In genomic region chr17:25761561-25761970, GRCm38 (mm10) we compare ENCODE assay signal across 19 mouse cellular contexts. TPM values are rescaled to one million over a fixed set of nuclear protein-coding genes. Genes with fewer than 3 reads are reported as not detected.
DNase-seq lines count a peak whose midpoint lies in the region; TF ChIP-seq lines count a peak whose summit lies in the region.
"Had no signal": no experiment of that assay in that cellular context is flagged by ENCODE, and none has a peak within 500 bp of the region (broad histone marks: within the 10 kb centered on the region; RNA-seq: fewer than 3 reads in every experiment).

No protein-coding gene starts in this region.

- no peak for DNase-seq in gastrocnemius, adult 2 months
- no peak for DNase-seq in gastrocnemius, postnatal 10 days
- peak; percentile 78 for DNase-seq in layer of hippocampus, adult 9-11 months
- no peak for DNase-seq in layer of hippocampus, adult 11-12 months (ENCODE audit: low spot score)
- peak; percentile 51 to 57 for DNase-seq in right cerebral cortex, adult 2 months (ENCODE audit: low spot score in 2 of 2)
- DNase-seq in right cerebral cortex, postnatal 25 days, result no peak
- peak; percentile 84 for DNase-seq in telencephalon, adult 2 months (ENCODE audit: low read depth, low spot score)
- DNase-seq: adrenal gland, postnatal 36 days; cerebellum, adult 11-12 months; kidney, adult 8-10 months; thymus, adult 18-20 months had no signal

- peak overlapping the region; percentile 32; the same call in 1 of the 2 replicates for H3K27ac ChIP-seq in gastrocnemius, adult 2 months
- H3K27ac ChIP-seq: heart, embryonic 10.5 days; hindbrain, embryonic 14.5 days; limb, embryonic 10.5 days; liver, embryonic 15.5 days had no signal

- H3K4me3 ChIP-seq in gastrocnemius, adult 2 months, result no peak overlapping the region
- H3K4me3 ChIP-seq: heart, embryonic 10.5 days; limb, embryonic 10.5 days; liver, embryonic 15.5 days had no signal

- no peak for TF ChIP-seq CTCF in gastrocnemius, adult 2 months (IDR thresholded peaks at IDR 0.05)

- intact Hi-C loops in gastrocnemius, adult 2 months (cut with DNase I), result no loop called here

RNA-seq across cellular contexts. Expression of gene Msln, which starts 7.4 kb away (rescaled TPM):
- total RNA-seq in gastrocnemius, adult 2 months (2021), result under 1 TPM in 1 of 2 experiments, not detected in 1; 0.33 TPM
- under 1 TPM; 0.65 to 0.80 TPM for total RNA-seq in gastrocnemius, postnatal 10 days (2021)
- total RNA-seq: megakaryocyte, adult 5-6 weeks; monocyte, adult 5-6 weeks had no signal

RNA-seq across cellular contexts. Expression of gene Narfl, which starts 12.0 kb away (rescaled TPM):
- total RNA-seq in gastrocnemius, adult 2 months (2021), result 10 to 100 TPM; 28.6 to 38.7 TPM
- 10 to 100 TPM; 24.3 to 28.4 TPM for total RNA-seq in gastrocnemius, postnatal 10 days (2021)

RNA-seq across cellular contexts. Expression of gene Haghl, which starts 23.9 kb away (rescaled TPM):
- 1 to 10 TPM; 9.0 to 9.1 TPM for total RNA-seq in gastrocnemius, adult 2 months (2021)
- 10 to 100 TPM; 16.8 to 22.2 TPM for total RNA-seq in gastrocnemius, postnatal 10 days (2021)

RNA-seq across cellular contexts. Expression of gene Ccdc78, which starts 24.8 kb away (rescaled TPM):
- not detected for total RNA-seq in gastrocnemius, adult 2 months (2021)
- not detected for total RNA-seq in gastrocnemius, postnatal 10 days (2021)
- total RNA-seq: adrenal gland, postnatal 36 days; gastrocnemius, adult 8-10 months; megakaryocyte, adult 5-6 weeks; monocyte, adult 5-6 weeks had no signal

RNA-seq across cellular contexts. Expression of gene Mslnl, which starts 25.7 kb away (rescaled TPM):
- total RNA-seq in gastrocnemius, adult 2 months (2021), result not detected
- total RNA-seq in gastrocnemius, postnatal 10 days (2021), result not detected
- total RNA-seq: adrenal gland, postnatal 36 days; G1E; gastrocnemius, adult 8-10 months; monocyte, adult 5-6 weeks had no signal

Comparison
In these comparisons a context has a peak if more than half of its experiments do, and no peak if none do; other contexts are left out.
1. DNase-seq: peak in layer of hippocampus, adult 9-11 months (single experiment), right cerebral cortex, adult 2 months (2 of 2) and telencephalon, adult 2 months (single experiment); none in gastrocnemius, adult 2 months (single experiment), gastrocnemius, postnatal 10 days (single experiment), layer of hippocampus, adult 11-12 months (single experiment) and right cerebral cortex, postnatal 25 days (single experiment).